Mouse (Mus musculus) heart, embryonic 14.5 days (tissue): ENCODE data around the gene Nrn1. TPM values are rescaled to one million over a fixed set of nuclear protein-coding genes. Genes with fewer than 3 reads are reported as not detected.

Experiments
- ATAC-seq: fragments of 200-750 bp; cut with Nextera tagmentation; 2 replicates; pipeline ENCODE4 v1.8.0; 2017; ENCODE audit warnings: low read depth, moderate TSS enrichment; ENCODE audit not compliant: insufficient number of reproducible peaks, insufficient read depth, low FRiP score
- H3K27ac ChIP-seq, 2 experiments: fragments of 200-500 bp in 1 of 2; fragments of 300-500 bp in 1 of 2; sonication (generic) in 1 of 2; replicated peaks in 1 of 2; 2 replicates each; pipeline ENCODE4 v1.5.1; 2012 to 2014; ENCODE audit warnings: low read depth in 2 of 2, low read length in 2 of 2, control low read depth in 1 of 2, mild to moderate bottlenecking in 1 of 2, mixed read lengths in 1 of 2; ENCODE audit not compliant: control insufficient read depth in 1 of 2, insufficient read depth in 1 of 2
- H3K27me3 ChIP-seq: fragments of 300-500 bp; sonication (generic); 2 replicates; pipeline ENCODE4 v1.6.1; 2014; ENCODE audit warnings: mild to moderate bottlenecking, low read length, control low read depth; ENCODE audit not compliant: control insufficient read depth, insufficient read depth
- H3K36me3 ChIP-seq: fragments of 300-500 bp; sonication (generic); 2 replicates; pipeline ENCODE4 v1.6.1; 2014; ENCODE audit warnings: mild to moderate bottlenecking, control low read depth, low read length, mixed read lengths; ENCODE audit not compliant: control insufficient read depth, insufficient read depth
- H3K4me1 ChIP-seq, 2 experiments: fragments of 200-500 bp in 1 of 2; fragments of 300-500 bp in 1 of 2; sonication (generic) in 1 of 2; 2 replicates each; pipeline ENCODE4 v1.6.1; 2012 to 2014; ENCODE audit warnings: low read length in 2 of 2, control low read depth in 1 of 2, mixed read lengths in 1 of 2; ENCODE audit not compliant: control insufficient read depth in 2 of 2, insufficient read depth in 2 of 2
- H3K4me2 ChIP-seq: fragments of 300-500 bp; sonication (generic); 2 replicates; pipeline ENCODE4 v1.6.1; 2014; ENCODE audit warnings: mild to moderate bottlenecking, low read length
- H3K4me3 ChIP-seq, 2 experiments: fragments of 200-500 bp in 1 of 2; fragments of 300-500 bp in 1 of 2; sonication (generic) in 1 of 2; 2 replicates each; pipeline ENCODE4 v1.5.1; 2012 to 2014; ENCODE audit warnings: low read length in 2 of 2, mild to moderate bottlenecking in 2 of 2, control low read depth in 1 of 2, low read depth in 1 of 2, moderate library complexity in 1 of 2; ENCODE audit not compliant: control insufficient read depth in 1 of 2, insufficient read depth in 1 of 2
- H3K9ac ChIP-seq: fragments of 300-500 bp; sonication (generic); 2 replicates; pipeline ENCODE4 v1.6.1; 2014; ENCODE audit warnings: mild to moderate bottlenecking, low read length
- H3K9me3 ChIP-seq: fragments of 300-500 bp; sonication (generic); 2 replicates; pipeline ENCODE4 v1.6.1; 2016; ENCODE audit warnings: low read length, control low read depth; ENCODE audit not compliant: control insufficient read depth
- WGBS: fragments of 180-500 bp; shearing (Covaris S2); extraction: QIAGEN DNeasy Blood & Tissue Kit; methylation state at CpG from one replicate; pipeline ENCODE4 v1.1.7; 2014; 5-methylcytosine and 5-hydroxymethylcytosine counted together
- polyA plus RNA-seq: library from polyadenylated mRNA; unstranded; fragments of >200 nt; fragmentation: Nextera tagmentation; extraction: Ambion mirVana; gene quantifications from 2 replicates; pipeline ENCODE4 v1.2.1, GENCODE M21; 2014

Gene Nrn1
- polyA plus RNA-seq, 1 experiment from 2014 or later = 2.1 TPM

DNA sequence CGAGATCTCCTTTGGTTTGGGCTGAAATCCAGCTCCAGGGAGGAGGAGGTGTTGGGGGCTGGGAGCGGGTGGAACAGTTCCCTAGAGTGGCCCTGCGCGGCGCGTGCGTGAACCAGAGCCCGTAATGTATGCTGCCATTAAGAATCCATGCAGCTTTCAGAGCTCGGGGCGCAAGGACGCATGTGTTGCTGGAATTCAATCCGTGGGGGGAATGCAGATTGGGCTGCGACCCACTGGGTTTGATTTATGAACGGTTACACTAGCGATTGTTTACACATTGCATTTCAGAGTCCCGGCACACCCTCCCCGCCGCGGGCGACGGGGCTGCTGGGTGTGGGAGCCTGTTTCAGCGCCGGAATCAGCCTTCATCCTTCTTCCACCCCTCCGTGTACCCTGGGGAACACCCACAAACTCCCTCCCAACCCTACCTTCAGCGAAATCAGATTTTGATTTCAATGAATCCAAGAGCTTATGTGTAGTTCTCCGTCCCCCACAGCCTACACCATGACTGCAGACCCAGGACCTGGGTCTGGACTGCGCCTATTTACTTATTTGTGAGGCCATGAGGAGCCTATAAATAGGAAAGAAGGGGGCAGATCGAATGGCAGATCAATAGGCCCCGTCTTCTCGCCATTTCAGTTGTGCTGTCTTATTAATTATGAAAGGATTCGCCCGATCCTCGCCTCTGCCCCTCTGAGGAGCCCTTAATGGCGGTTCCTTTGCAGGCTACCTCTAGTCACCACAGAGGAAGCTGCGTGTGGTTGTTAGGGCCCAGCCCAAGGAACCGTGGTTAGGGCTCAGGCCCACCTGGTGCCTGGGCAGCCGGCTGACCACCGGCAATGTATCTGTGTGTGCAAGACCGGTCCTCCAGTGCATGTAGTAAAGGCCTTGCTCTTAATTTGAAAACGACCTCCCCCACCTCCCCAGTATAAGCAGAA is 10.1 kb downstream of the Nrn1 start:
- H3K4me3 ChIP-seq = peak overlapping the region; percentile 9 to 28
- peaks cover 91% of the 10 kb centered on the region for H3K27me3 ChIP-seq
- 2% methylated on average over 40 of the region's 40 CpGs for WGBS
- H3K36me3 ChIP-seq = no peaks in the 10 kb centered on the region
- H3K9ac ChIP-seq = no peak overlapping the region; the same call in 1 of the 2 replicates
- peaks cover 13 to 23% of the 10 kb centered on the region in 2 experiments; a peak in 3 of 4 replicates for H3K4me1 ChIP-seq
- H3K4me2 ChIP-seq = peak overlapping the region; percentile 53
- no peak overlapping the region for H3K27ac ChIP-seq
- no peaks in the 10 kb centered on the region for H3K9me3 ChIP-seq
- no peak for ATAC-seq

DNA sequence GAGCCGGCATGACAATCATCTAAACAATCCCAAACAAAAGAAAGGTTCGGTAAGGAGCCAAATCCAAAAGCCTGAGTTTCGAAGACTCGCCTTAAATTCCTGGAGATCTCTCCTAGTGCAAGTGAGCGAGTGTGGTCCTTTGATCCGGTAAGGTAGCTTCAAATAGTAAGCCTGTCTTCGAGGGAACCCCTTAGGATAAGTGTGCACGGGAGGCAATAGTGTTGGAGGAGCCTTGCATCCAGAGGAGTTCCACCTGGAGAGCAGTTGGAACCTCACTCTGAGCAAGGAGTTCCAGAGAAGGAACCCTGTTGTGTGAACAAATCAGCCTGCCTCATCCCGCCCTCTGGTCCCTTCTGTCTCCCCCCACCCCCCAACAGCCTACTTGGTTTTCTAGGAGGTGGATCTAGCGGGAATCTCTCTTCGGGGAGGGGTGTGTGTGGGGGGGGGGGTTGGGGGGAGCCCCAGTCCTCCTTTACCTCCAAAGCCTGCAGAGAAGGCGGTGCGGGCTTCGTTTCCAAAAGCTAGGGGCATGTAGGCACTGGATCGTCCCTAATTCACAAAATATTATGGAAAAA is 11.1 kb downstream of the Nrn1 start:
- H3K27me3 ChIP-seq = peaks cover 81% of the 10 kb centered on the region
- H3K4me3 ChIP-seq = peak overlapping the region in 1 of 2 experiments; percentile 28; a peak in 1 of 4 replicates
- no peak overlapping the region for H3K9ac ChIP-seq
- H3K36me3 ChIP-seq = no peaks in the 10 kb centered on the region
- H3K4me2 ChIP-seq = peak overlapping the region; percentile 53; the same call in 1 of the 2 replicates
- peaks cover 13 to 23% of the 10 kb centered on the region in 2 experiments; a peak in 3 of 4 replicates for H3K4me1 ChIP-seq
- H3K27ac ChIP-seq = no peak overlapping the region
- WGBS = 3% methylated on average over 15 of the region's 15 CpGs
- no peaks in the 10 kb centered on the region for H3K9me3 ChIP-seq
- no peak for ATAC-seq

DNA sequence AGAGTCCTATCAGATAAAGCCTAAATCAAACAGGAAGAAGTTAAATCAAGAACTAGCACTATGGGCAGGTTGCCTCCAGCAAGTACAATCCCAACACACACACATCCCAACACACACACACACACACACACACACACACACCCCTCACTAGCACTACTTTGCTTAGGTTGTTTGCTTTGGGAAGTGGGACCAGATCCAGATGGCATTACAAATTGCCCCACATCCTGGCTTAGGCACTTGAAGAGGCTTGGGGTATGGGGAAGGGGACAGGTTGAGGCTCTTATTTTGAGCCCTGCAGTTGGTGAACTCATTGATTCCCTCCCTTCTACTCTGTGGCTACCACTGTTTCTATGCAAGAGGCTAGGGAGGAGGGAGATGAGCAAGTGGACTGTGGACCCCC is 12.6 kb downstream of the Nrn1 start:
- no peak for ATAC-seq
- peaks cover 68% of the 10 kb centered on the region for H3K27me3 ChIP-seq
- H3K36me3 ChIP-seq = no peaks in the 10 kb centered on the region
- no peaks in the 10 kb centered on the region for H3K9me3 ChIP-seq
- no peak overlapping the region for H3K9ac ChIP-seq
- H3K4me1 ChIP-seq = peaks cover 13 to 19% of the 10 kb centered on the region in 2 experiments; a peak in 3 of 4 replicates
- H3K4me2 ChIP-seq = no peak overlapping the region
- no peak overlapping the region for H3K27ac ChIP-seq
- no peak overlapping the region for H3K4me3 ChIP-seq

- 87% methylated on average over 5 of the region's 5 CpGs for WGBS
- no peak overlapping the region for H3K9ac ChIP-seq
- H3K36me3 ChIP-seq = no peaks in the 10 kb centered on the region
- no peaks in the 10 kb centered on the region for H3K9me3 ChIP-seq
- H3K4me1 ChIP-seq = peaks cover 5 to 9% of the 10 kb centered on the region in 2 experiments; a peak in 3 of 4 replicates
- H3K4me3 ChIP-seq = no peak overlapping the region
- peaks cover 52% of the 10 kb centered on the region for H3K27me3 ChIP-seq
- no peak for ATAC-seq
- H3K27ac ChIP-seq = no peak overlapping the region
- no peak overlapping the region for H3K4me2 ChIP-seq
Measured at GRCm38 (mm10) chr13:36720297-36721017, 14.5 kb downstream of the Nrn1 start.

- ATAC-seq = no peak
Measured at GRCm38 (mm10) chr13:36717376-36717775, 17.6 kb downstream of the Nrn1 start.

GRCm38 (mm10) chr13:36716708-36717107 is 18.2 kb downstream of the Nrn1 start:
- Histone ChIP-seq H3K9me3 (no peaks in the 10 kb centered on the region), H3K4me3 (no peak overlapping the region), H3K4me1 (no peaks in the 10 kb centered on the region), H3K27ac (no peak overlapping the region), H3K36me3 (no peaks in the 10 kb centered on the region), H3K9ac (no peak overlapping the region), H3K27me3 (peaks cover 15% of the 10 kb centered on the region), H3K4me2 (no peak overlapping the region)
- no peak for ATAC-seq
- 44% methylated on average over 2 of the region's 2 CpGs for WGBS

More at GRCm38 (mm10) chr13:36717376-36717775, 17.6 kb downstream of the Nrn1 start:
- Histone ChIP-seq H3K9ac (no peak overlapping the region), H3K4me3 (no peak overlapping the region), H3K4me2 (no peak overlapping the region), H3K27me3 (peaks cover 22% of the 10 kb centered on the region), H3K27ac (no peak overlapping the region), H3K36me3 (no peaks in the 10 kb centered on the region), H3K4me1 (no peaks in the 10 kb centered on the region), H3K9me3 (no peaks in the 10 kb centered on the region)
- WGBS = 57% methylated on average over 3 of the region's 3 CpGs

- no peaks in the 10 kb centered on the region for H3K9me3 ChIP-seq
- ATAC-seq = no peak
- H3K4me3 ChIP-seq = no peak overlapping the region
- no peaks in the 10 kb centered on the region for H3K36me3 ChIP-seq
- H3K27me3 ChIP-seq = no peaks in the 10 kb centered on the region
- no peak overlapping the region for H3K9ac ChIP-seq
- 65% methylated on average over 2 of the region's 2 CpGs for WGBS
- H3K4me2 ChIP-seq = no peak overlapping the region
- no peak overlapping the region for H3K27ac ChIP-seq
- no peaks in the 10 kb centered on the region for H3K4me1 ChIP-seq
Measured at GRCm38 (mm10) chr13:36714101-36714500, 20.8 kb downstream of the Nrn1 start.
